In genomic region chr4:152725881-152726280, GRCm38 (mm10) we compare ENCODE assay signal across 14 mouse cellular contexts.
DNase-seq lines count a peak whose midpoint lies in the region; ATAC-seq and TF ChIP-seq lines count a peak whose summit lies in the region.
"Had no signal": no experiment of that assay in that cellular context is flagged by ENCODE, and none has a peak within 500 bp of the region (broad histone marks: within the 10 kb centered on the region; RNA-seq: fewer than 3 reads in every experiment).

No protein-coding gene starts in this region.

- no peak overlapping the region for H3K27ac ChIP-seq in lung, postnatal 0 days (ENCODE audit: low read length)

- no peaks in the 10 kb centered on the region for H3K4me1 ChIP-seq in lung, postnatal 0 days (ENCODE audit: insufficient read depth, low read depth, low read length)

- no peak for ATAC-seq in lung, postnatal 0 days
- ATAC-seq: intestine, embryonic 16.5 days had no signal

- no peaks in the 10 kb centered on the region for H3K9me3 ChIP-seq in lung, postnatal 0 days (ENCODE audit: low read length)

- H3K4me2 ChIP-seq in lung, postnatal 0 days (replicated peaks; ENCODE audit: low read depth, low read length): no peak overlapping the region
- H3K4me2 ChIP-seq: heart, embryonic 11.5 days had no signal

- DNase-seq in embryo, embryonic 11 days: peak; percentile 22
- no peak for DNase-seq in embryo, embryonic 10.5 days (ENCODE audit: low spot score)
- DNase-seq in right cerebral cortex, postnatal 25 days: peak; percentile 20
- DNase-seq in right cerebral cortex, postnatal 36 days (ENCODE audit: low spot score in 2 of 2): no peak
- peak; percentile 21 for DNase-seq in mesoderm, embryonic 11.5 days (ENCODE audit: low read depth, low spot score)
- no peak for DNase-seq in thymus, postnatal 10 days (ENCODE audit: low spot score in 2 of 2)
- no peak for DNase-seq in spleen, postnatal 10 days (ENCODE audit: low spot score in 2 of 2)
- DNase-seq in lung, postnatal 0 days (ENCODE audit: low spot score): no peak
- DNase-seq: adrenal gland, adult 2 months; B cell, adult 2 months; cerebellum, adult 11 months; lung, postnatal 10 days had no signal

- H3K27me3 ChIP-seq in lung, postnatal 0 days (replicated peaks; ENCODE audit: insufficient read depth, low read length): no peaks in the 10 kb centered on the region

- no peak overlapping the region for H3K9ac ChIP-seq in lung, postnatal 0 days (replicated peaks; ENCODE audit: low read depth)

- 54% methylated on average over 5 of the region's 5 CpGs for WGBS in lung, postnatal 0 days

- no peak for TF ChIP-seq CTCF in lung, postnatal 0 days (IDR thresholded peaks at IDR 0.05)

- no peaks in the 10 kb centered on the region for H3K36me3 ChIP-seq in lung, postnatal 0 days (ENCODE audit: insufficient read depth, low read length)

- no peak for TF ChIP-seq EP300 in lung, postnatal 0 days (IDR thresholded peaks at IDR 0.05)

- H3K4me3 ChIP-seq in lung, postnatal 0 days (ENCODE audit: low read depth, low read length): no peak overlapping the region

Comparison
In these comparisons a context has a peak if more than half of its experiments do, and no peak if none do; other contexts are left out.
1. DNase-seq: peak in embryo, embryonic 11 days (single experiment), right cerebral cortex, postnatal 25 days (single experiment) and mesoderm, embryonic 11.5 days (single experiment); none in embryo, embryonic 10.5 days (single experiment), right cerebral cortex, postnatal 36 days (0 of 2), thymus, postnatal 10 days (0 of 2), spleen, postnatal 10 days (0 of 2) and lung, postnatal 0 days (single experiment).